Mouse (Mus musculus) CH12.LX (cell line): ENCODE results near the gene Mrtfa. TPM values are rescaled to one million over a fixed set of nuclear protein-coding genes. Genes with fewer than 3 reads are reported as not detected.

Experiments used
- DNase-seq: peaks from one replicate; pipeline ENCODE4 v3.0.0-alpha.2; 2013; ENCODE audit errors: extremely low read depth
- H3K27ac ChIP-seq: 2 replicates; pipeline ENCODE4 v1.5.1; 2012; ENCODE audit warnings: low read depth, mild to moderate bottlenecking, control low read depth, moderate library complexity; ENCODE audit not compliant: insufficient read depth
- H3K27me3 ChIP-seq: replicated peaks from 2 replicates; pipeline ENCODE3; 2012; ENCODE audit warnings: inconsistent platforms
- H3K36me3 ChIP-seq, 2 experiments: replicated peaks in 1 of 2; 2 replicates each; pipeline versions ENCODE3 to v1.6.1; 2012; ENCODE audit warnings: inconsistent platforms in 1 of 2, low read length in 1 of 2, mild to moderate bottlenecking in 1 of 2, mixed read lengths in 1 of 2, moderate library complexity in 1 of 2; ENCODE audit not compliant: control insufficient read depth in 1 of 2, insufficient read depth in 1 of 2
- H3K4me1 ChIP-seq, 2 experiments: 2 replicates each; pipeline ENCODE4 v1.6.1; 2012; ENCODE audit warnings: inconsistent platforms in 1 of 2, moderate library complexity in 1 of 2; ENCODE audit not compliant: insufficient read depth in 2 of 2, control insufficient read depth in 1 of 2
- H3K4me2 ChIP-seq: 2 replicates; pipeline ENCODE4 v1.6.1; 2012; ENCODE audit warnings: low read depth, mild to moderate bottlenecking, control low read depth; ENCODE audit not compliant: poor library complexity, insufficient read depth, severe bottlenecking
- H3K4me3 ChIP-seq, 3 experiments: fragments of 150-350 bp in 1 of 3; sonication (generic) in 1 of 3; replicated peaks in 1 of 3; 2 replicates each; pipeline versions ENCODE3 to v1.5.1; 2011 to 2012; ENCODE audit warnings: low read depth in 2 of 3, low read length in 2 of 3, mild to moderate bottlenecking in 2 of 3, moderate library complexity in 2 of 3, control low read depth in 1 of 3, improper control_type of control experiment in 1 of 3, inconsistent platforms in 1 of 3, mixed read lengths in 1 of 3; ENCODE audit not compliant: poor library complexity in 1 of 3
- H3K79me2 ChIP-seq: replicated peaks from 2 replicates; pipeline ENCODE4 v1.6.1; 2012; ENCODE audit warnings: mild to moderate bottlenecking, moderate library complexity; ENCODE audit not compliant: control insufficient read depth, poor library complexity, insufficient read depth, severe bottlenecking; ENCODE audit errors: extremely low read depth
- H3K9ac ChIP-seq: 2 replicates; pipeline ENCODE4 v1.6.1; 2012; ENCODE audit warnings: low read depth, mild to moderate bottlenecking, control low read depth, moderate library complexity; ENCODE audit not compliant: insufficient read depth
- H3K9me3 ChIP-seq: replicated peaks from 2 replicates; pipeline ENCODE3; 2012; ENCODE audit warnings: low read length, inconsistent platforms, mixed read lengths
- BHLHE40 ChIP-seq: IDR thresholded peaks from 2 replicates; pipeline ENCODE4 v1.6.1; 2011; ENCODE audit warnings: mild to moderate bottlenecking, low read depth, low read length, improper control_type of control experiment
- CHD1 ChIP-seq: IDR thresholded peaks from 2 replicates; pipeline ENCODE4 v1.6.1; 2012; ENCODE audit warnings: low read depth, low read length, improper control_type of control experiment, inconsistent platforms
- CHD2 ChIP-seq: IDR thresholded peaks from 2 replicates; pipeline ENCODE4 v1.6.1; 2011; ENCODE audit warnings: low read length, improper control_type of control experiment
- E2F4 ChIP-seq: IDR thresholded peaks from 2 replicates; pipeline ENCODE4 v1.6.1; 2011; ENCODE audit warnings: low read depth, low read length, improper control_type of control experiment; ENCODE audit not compliant: insufficient replicate concordance
- ELF1 ChIP-seq: IDR thresholded peaks from 2 replicates; pipeline ENCODE4 v1.6.1; 2014; ENCODE audit warnings: low read depth, mild to moderate bottlenecking, inconsistent platforms, low read length, improper control_type of control experiment
- EP300 ChIP-seq: IDR thresholded peaks from 2 replicates; pipeline ENCODE4 v1.6.1; 2011; ENCODE audit warnings: low read length, improper control_type of control experiment
- ETS1 ChIP-seq: conservative IDR thresholded peaks from 2 replicates; pipeline ENCODE4 v1.6.1; 2012; ENCODE audit warnings: low read depth, mild to moderate bottlenecking, inconsistent platforms, low read length, improper control_type of control experiment, moderate library complexity
- GABPA ChIP-seq: IDR thresholded peaks from 2 replicates; pipeline ENCODE4 v1.6.1; 2012; ENCODE audit warnings: low read depth, low read length, improper control_type of control experiment, inconsistent platforms; ENCODE audit not compliant: insufficient replicate concordance
- HCFC1 ChIP-seq: IDR thresholded peaks from 2 replicates; pipeline ENCODE4 v1.6.1; 2012; ENCODE audit warnings: low read depth, mild to moderate bottlenecking, inconsistent platforms, low read length, improper control_type of control experiment
- IRF4 ChIP-seq: IDR thresholded peaks from 2 replicates; pipeline ENCODE4 v1.6.1; 2014; ENCODE audit warnings: low read depth, mild to moderate bottlenecking, inconsistent platforms, low read length, improper control_type of control experiment
- JUN ChIP-seq: IDR thresholded peaks from 2 replicates; pipeline ENCODE4 v1.6.1; 2011; ENCODE audit warnings: low read depth, mild to moderate bottlenecking, low read length, improper control_type of control experiment, moderate library complexity; ENCODE audit not compliant: insufficient read depth
- KAT2A ChIP-seq: IDR thresholded peaks from 2 replicates; pipeline ENCODE4 v1.6.1; 2012; ENCODE audit warnings: low read length, improper control_type of control experiment, inconsistent platforms; ENCODE audit not compliant: insufficient replicate concordance
- MAFK ChIP-seq: IDR thresholded peaks from 2 replicates; pipeline ENCODE4 v1.6.1; 2011; ENCODE audit warnings: low read length, improper control_type of control experiment; ENCODE audit not compliant: insufficient replicate concordance
- MAX ChIP-seq: IDR thresholded peaks from 2 replicates; pipeline ENCODE4 v1.6.1; 2011; ENCODE audit warnings: low read length, improper control_type of control experiment
- MEF2A ChIP-seq: IDR thresholded peaks from 2 replicates; pipeline ENCODE4 v1.6.1; 2014; ENCODE audit warnings: low read depth, mild to moderate bottlenecking, inconsistent platforms, low read length, improper control_type of control experiment, borderline replicate concordance
- MXI1 ChIP-seq: IDR thresholded peaks from 2 replicates; pipeline ENCODE4 v1.6.1; 2011; ENCODE audit warnings: mild to moderate bottlenecking, low read depth, low read length, improper control_type of control experiment
- MYC ChIP-seq: IDR thresholded peaks from 2 replicates; pipeline ENCODE4 v1.6.1; 2011; ENCODE audit warnings: low read depth, mild to moderate bottlenecking, improper control_type of control experiment, low read length
- NELFE ChIP-seq: IDR thresholded peaks from 2 replicates; pipeline ENCODE4 v1.6.1; 2011; ENCODE audit warnings: low read depth, low read length, improper control_type of control experiment
- NRF1 ChIP-seq: IDR thresholded peaks from 2 replicates; pipeline ENCODE4 v1.6.1; 2014; ENCODE audit warnings: low read depth, mild to moderate bottlenecking, inconsistent platforms, low read length, improper control_type of control experiment, moderate library complexity
- PAX5 ChIP-seq: IDR thresholded peaks from 2 replicates; pipeline ENCODE4 v1.6.1; 2012; ENCODE audit warnings: low read length, inconsistent platforms, mixed read lengths
- POLR2A ChIP-seq: IDR thresholded peaks from 2 replicates; pipeline ENCODE4 v1.6.1; 2011; ENCODE audit warnings: low read depth, mild to moderate bottlenecking, improper control_type of control experiment, low read length
- POLR2AphosphoS2 ChIP-seq: IDR thresholded peaks from 2 replicates; pipeline ENCODE4 v1.6.1; 2011; ENCODE audit warnings: low read depth, low read length, improper control_type of control experiment
- RAD21 ChIP-seq: IDR thresholded peaks from 2 replicates; pipeline ENCODE4 v1.6.1; 2011; ENCODE audit warnings: low read depth, mild to moderate bottlenecking, low read length, improper control_type of control experiment, moderate library complexity
- SIN3A ChIP-seq: IDR thresholded peaks from 2 replicates; pipeline ENCODE4 v1.6.1; 2012; ENCODE audit warnings: low read length, improper control_type of control experiment, inconsistent platforms
- TCF12 ChIP-seq: IDR thresholded peaks from 2 replicates; pipeline ENCODE4 v1.6.1; 2014; ENCODE audit warnings: low read depth, mild to moderate bottlenecking, inconsistent platforms, low read length, improper control_type of control experiment
- UBTF ChIP-seq: IDR thresholded peaks from 2 replicates; pipeline ENCODE4 v1.6.1; 2012; ENCODE audit warnings: low read depth, mild to moderate bottlenecking, inconsistent platforms, low read length, improper control_type of control experiment, moderate library complexity
- USF2 ChIP-seq: conservative IDR thresholded peaks from 2 replicates; pipeline ENCODE4 v1.6.1; 2011; ENCODE audit warnings: low read depth, low read length, improper control_type of control experiment
- ZC3H11A ChIP-seq: IDR thresholded peaks from 2 replicates; pipeline ENCODE4 v1.6.1; 2012; ENCODE audit warnings: low read depth, mild to moderate bottlenecking, inconsistent platforms, low read length, improper control_type of control experiment
- ZKSCAN1 ChIP-seq: IDR thresholded peaks from 2 replicates; pipeline ENCODE4 v1.6.1; 2012; ENCODE audit warnings: low read depth, inconsistent platforms, low read length, improper control_type of control experiment, borderline replicate concordance
- ZMIZ1 ChIP-seq: IDR thresholded peaks from 2 replicates; pipeline ENCODE4 v1.6.1; 2012; ENCODE audit warnings: low read depth, mild to moderate bottlenecking, inconsistent platforms, low read length, improper control_type of control experiment
- dilution Hi-C: fragments of 300-500 bp; cut with MboI; formaldehyde crosslinking; loops from 2 replicates; pipeline ENCODE4 v1.14.3; 2020; ENCODE audit warnings: low sequenced_read_pairs; ENCODE audit not compliant: extremely low pct_unique_long_range_greater_than_20kb, extremely low pct_ligation_motif_present
- in situ Hi-C: fragments of 300-500 bp; cut with MboI; formaldehyde crosslinking; loops from 3 replicates; pipeline ENCODE4 v1.14.3; 2019; ENCODE audit warnings: low sequenced_read_pairs, low pct_ligation_motif_present, low pct_unique_long_range_greater_than_20kb, mixed read lengths
- polyA plus RNA-seq: library from polyadenylated mRNA; unstranded; fragments of >175 nt; gene quantifications from 2 replicates; pipeline ENCODE4 v1.2.1, GENCODE M21; 2012; ENCODE audit warnings: low read depth; ENCODE audit not compliant: insufficient read length
- total RNA-seq, 2 experiments: library from RNA; depleted of rRNA; stranded (reverse); fragments of 300-350 nt in 1 of 2; fragments of >200 nt in 1 of 2; gene quantifications; 2 replicates each; pipeline ENCODE4 v1.2.3; 2012 to 2014

Gene Mrtfa
- total and polyA plus RNA-seq, 3 experiments, result 4.6 to 23.2 (median 8.2) TPM

DNA sequence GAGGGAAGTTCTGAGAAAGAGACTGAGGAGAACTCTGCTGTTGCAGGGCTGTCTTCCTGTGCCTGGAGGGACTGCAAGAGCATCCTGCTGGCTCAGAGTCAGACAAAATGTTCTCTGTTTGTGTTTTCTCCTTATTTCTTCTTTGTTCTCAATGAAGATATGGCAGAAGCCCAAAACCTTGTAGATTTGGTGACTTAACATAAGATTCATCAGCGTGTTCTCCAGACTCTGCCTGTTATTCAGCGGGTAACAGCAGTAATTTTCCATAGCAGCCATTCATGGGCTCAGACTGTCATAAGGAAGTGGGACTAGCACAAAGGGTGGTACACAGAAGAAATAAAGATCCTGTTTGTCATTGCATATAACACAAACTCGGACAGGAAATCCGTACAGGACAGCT, 210.9 kb downstream of the Mrtfa start:
- H3K27me3 ChIP-seq, result no peaks in the 10 kb centered on the region
- no peak for TF ChIP-seq USF2
- no peak for TF ChIP-seq UBTF
- no peak for TF ChIP-seq ZKSCAN1
- TF ChIP-seq ELF1, result no peak
- no peak for TF ChIP-seq MXI1
- no peak for TF ChIP-seq CHD1
- TF ChIP-seq RAD21, result no peak
- no peak for TF ChIP-seq ETS1
- no peak for TF ChIP-seq JUN
- no peak overlapping the region for H3K9ac ChIP-seq
- H3K4me3 ChIP-seq, result no peak overlapping the region
- peaks cover 0 to 2% of the 10 kb centered on the region in 2 experiments for H3K36me3 ChIP-seq
- peaks cover 2 to 21% of the 10 kb centered on the region in 2 experiments; a peak in 3 of 4 replicates for H3K4me1 ChIP-seq
- in situ Hi-C loops, result no loop called here
- no peaks in the 10 kb centered on the region for H3K9me3 ChIP-seq
- no peak overlapping the region for H3K4me2 ChIP-seq
- dilution Hi-C loops, result no loop called here
- peaks cover 4% of the 10 kb centered on the region; the same call in 1 of the 2 replicates for H3K79me2 ChIP-seq
- DNase-seq, result no peak
- H3K27ac ChIP-seq, result no peak overlapping the region

DNA sequence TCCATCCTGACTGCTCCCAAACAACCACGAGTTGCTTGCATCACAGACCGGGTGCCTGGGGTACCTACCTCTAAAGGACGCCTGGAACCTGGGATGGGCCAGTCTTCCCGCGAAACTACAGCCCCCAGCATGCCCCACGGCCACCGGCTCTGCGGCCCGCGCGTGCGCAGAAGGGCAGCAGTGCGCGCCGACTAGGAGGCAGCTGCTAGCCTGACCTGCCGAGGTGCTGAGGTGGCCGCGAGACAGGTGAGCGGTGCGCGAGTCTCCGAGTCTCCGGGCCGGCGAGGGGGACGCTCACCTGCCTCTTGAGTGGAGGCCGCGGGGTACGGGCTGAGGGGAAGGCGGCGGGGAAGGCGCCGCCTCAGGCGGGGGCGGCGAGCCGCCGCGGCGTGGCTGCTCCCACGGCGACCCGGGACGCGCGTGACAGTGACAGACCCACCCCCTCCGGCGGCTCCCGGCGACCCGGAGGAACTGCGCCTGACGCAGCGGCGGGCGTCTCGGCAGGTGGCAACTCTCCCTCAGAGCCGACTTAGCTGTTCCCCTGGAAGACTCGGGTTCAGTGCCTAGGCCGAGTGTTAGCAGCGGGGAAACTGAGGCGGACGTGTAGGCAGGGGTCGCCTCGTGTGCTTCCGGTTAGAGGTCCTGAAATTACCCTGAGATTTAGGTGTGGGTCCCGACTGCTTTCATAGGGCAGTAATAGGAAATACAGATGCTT, 212.8 kb downstream of the Mrtfa start, which contains the start of gene Sgsm3:
Gene Sgsm3, plus strand, starts transcription at position 146 of the 715 bp plus-strand sequence.
- dilution Hi-C loops (no loop called here), in situ Hi-C loops (no loop called here)
- H3K9me3 ChIP-seq, result no peaks in the 10 kb centered on the region
- peaks cover 4% of the 10 kb centered on the region; the same call in 1 of the 2 replicates for H3K79me2 ChIP-seq
- H3K27me3 ChIP-seq, result no peaks in the 10 kb centered on the region
- H3K36me3 ChIP-seq, result peaks cover 0 to 2% of the 10 kb centered on the region in 2 experiments
- H3K4me1 ChIP-seq, result peaks cover 2 to 21% of the 10 kb centered on the region in 2 experiments; a peak in 3 of 4 replicates
- peak; percentile 81 for DNase-seq
- peak within 1 kb of the TSS; percentile 77 for H3K9ac ChIP-seq
- no peak within 1 kb of the TSS for H3K27ac ChIP-seq
- H3K4me3 ChIP-seq, result peak within 1 kb of the TSS; percentile 80 to 95 (median 90)
- H3K4me2 ChIP-seq, result peak within 1 kb of the TSS; percentile 79
- TF ChIP-seq NRF1, result peak; percentile 97
- no peak for TF ChIP-seq PAX5
- TF ChIP-seq ETS1, result no peak
- peak; percentile 73 for TF ChIP-seq ZMIZ1
- no peak for TF ChIP-seq MAX
- no peak for TF ChIP-seq USF2
- no peak for TF ChIP-seq BHLHE40
- TF ChIP-seq NELFE, result peak; percentile 85
- TF ChIP-seq E2F4, result no peak
- TF ChIP-seq MEF2A, result 0 out of 2 replicates have a peak, but pooled peaks have one; percentile 15
- no peak for TF ChIP-seq RAD21
- TF ChIP-seq HCFC1, result peak; percentile 99
- no peak for TF ChIP-seq MAFK
- TF ChIP-seq ELF1, result peak; percentile 55; the same call in 1 of the 2 replicates
- TF ChIP-seq KAT2A, result peak; percentile 88; the same call in 1 of the 2 replicates
- TF ChIP-seq MXI1, result peak; percentile 58; the same call in 1 of the 2 replicates
- no peak for TF ChIP-seq UBTF
- TF ChIP-seq EP300, result no peak
- TF ChIP-seq CHD2, result peak; percentile 25; the same call in 1 of the 2 replicates
- peak; percentile 61; the same call in 1 of the 2 replicates for TF ChIP-seq TCF12
- TF ChIP-seq POLR2AphosphoS2, result no peak
- no peak for TF ChIP-seq MYC
- peak; percentile 71; the same call in 1 of the 2 replicates for TF ChIP-seq SIN3A
- no peak for TF ChIP-seq JUN
- TF ChIP-seq ZC3H11A, result no peak
- TF ChIP-seq POLR2A, result peak; percentile 63
- peak; percentile 36; the same call in 1 of the 2 replicates for TF ChIP-seq GABPA
- TF ChIP-seq IRF4, result peak; percentile 40
